Mouse (Mus musculus): ENCODE results near the gene Gabrg1.

The Gabrg1 gene

DNA sequence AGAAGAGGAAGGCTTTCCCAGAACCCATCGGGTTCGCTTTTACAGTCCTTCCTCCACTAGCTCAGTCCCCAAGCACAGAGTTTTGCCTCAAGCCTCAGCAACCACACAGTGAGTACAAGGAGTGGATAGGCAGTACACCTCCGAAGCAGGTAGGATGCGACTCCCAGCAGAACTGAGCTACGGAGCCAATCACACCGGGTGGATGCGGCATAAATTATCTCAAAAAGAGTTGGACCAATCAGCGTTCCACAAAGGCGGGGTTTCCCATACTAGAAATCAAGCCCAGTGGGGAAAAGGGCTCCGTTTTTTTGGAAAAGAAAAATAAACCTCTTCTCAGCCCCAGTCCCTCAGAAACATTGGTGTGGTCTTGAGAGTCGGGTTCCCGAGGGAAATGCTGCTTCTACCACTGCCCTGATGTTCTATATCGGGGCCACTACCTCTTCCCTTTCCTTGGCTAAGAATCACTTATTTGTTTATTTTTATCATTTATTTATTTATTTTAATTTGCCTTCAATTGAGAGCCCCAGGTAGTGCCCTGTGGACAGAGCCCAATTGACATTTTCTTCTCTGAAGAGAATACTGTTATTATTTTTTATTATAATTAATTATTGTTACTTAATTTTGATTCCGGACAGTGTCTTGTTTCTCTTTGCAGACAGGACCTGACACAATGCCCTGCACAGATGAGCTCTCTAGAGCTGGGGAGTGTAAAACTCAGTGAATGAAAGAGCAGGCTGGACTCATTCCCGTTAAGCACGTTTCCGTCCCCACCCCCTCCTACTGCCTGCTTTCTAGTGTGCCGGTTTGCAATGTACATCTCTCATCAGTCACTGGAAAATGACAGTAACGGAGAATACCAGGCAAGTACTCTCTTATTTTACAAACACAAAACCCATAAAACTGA, at the start of gene Gabrg1:
Gene Gabrg1, minus strand, starts transcription at position 426 of the 904 bp plus-strand sequence.
- DNase-seq (ENCODE audit: low spot score): no peak

DNA sequence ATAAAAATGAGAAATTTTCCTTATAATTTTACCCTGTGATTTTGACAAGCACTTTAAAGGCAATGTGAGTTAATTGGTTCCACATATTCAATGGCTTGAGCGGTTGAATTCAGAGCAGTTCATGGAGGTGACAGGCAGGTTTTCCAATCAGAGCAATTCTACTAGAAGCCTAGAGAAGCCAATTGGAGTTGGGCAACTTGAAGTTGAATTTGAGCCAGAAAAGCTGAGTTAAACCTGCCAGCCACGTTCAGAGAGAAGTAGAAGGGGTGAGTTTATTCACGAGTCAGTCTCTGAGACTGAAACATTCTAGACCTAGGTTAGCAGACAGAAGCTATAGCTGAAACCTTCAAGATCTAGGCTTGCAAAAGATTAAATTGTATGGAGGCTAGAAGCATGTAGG, 41.6 kb upstream of the Gabrg1 start:
- no peak for DNase-seq (ENCODE audit: low spot score)

DNA sequence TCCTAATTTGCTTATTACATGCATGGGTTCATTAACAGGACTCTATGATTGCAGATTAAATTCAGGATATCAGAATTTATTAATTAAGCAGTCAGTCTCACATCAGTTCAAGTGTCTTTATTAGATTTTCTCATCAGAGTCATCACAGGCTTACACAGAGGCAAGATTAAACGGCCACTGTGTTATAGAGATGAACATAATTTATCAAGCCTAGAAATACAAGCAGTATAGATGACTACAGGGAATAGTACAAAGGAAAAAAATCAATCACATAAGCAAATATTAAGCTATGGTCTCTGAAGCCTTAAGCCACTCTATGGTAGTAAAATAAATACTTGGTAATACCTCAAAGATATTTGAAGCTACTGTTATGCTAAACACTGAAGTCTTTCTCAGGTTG, 27.7 kb upstream of the Gabrg1 start:
- DNase-seq (ENCODE audit: low spot score): no peak

DNA sequence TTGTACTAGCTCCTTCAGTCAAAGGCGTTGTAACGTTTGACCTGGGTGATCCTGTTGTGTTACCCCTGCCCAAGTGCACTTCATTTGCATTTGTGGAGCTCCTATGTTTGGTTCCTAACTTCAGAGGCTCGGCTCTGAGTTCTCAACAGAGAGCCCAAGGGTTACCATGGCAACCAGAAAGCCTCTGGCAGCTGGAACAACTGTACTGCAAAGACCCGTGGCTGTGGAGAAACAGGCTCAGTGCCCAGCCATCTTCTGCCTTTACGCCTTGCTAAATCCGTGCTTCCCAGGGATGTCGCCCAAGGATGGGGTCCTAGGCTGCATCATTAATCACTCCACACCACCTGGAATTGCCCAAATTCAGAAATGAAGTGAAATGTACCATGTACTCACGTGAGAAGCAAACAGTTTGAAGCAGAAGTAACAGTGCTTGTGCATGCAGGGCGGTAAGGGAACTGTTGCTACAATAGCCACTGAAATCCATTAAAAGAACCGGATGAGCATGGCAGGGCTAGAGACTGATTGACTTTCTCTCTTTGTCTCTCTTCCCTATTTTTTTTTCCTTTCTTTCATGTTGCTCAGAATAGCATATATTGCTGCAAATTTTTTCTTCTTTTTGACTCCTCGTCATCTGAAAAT, 798 bp upstream of the Gabrg1 start:
- DNase-seq (ENCODE audit: low spot score): no peak

DNA sequence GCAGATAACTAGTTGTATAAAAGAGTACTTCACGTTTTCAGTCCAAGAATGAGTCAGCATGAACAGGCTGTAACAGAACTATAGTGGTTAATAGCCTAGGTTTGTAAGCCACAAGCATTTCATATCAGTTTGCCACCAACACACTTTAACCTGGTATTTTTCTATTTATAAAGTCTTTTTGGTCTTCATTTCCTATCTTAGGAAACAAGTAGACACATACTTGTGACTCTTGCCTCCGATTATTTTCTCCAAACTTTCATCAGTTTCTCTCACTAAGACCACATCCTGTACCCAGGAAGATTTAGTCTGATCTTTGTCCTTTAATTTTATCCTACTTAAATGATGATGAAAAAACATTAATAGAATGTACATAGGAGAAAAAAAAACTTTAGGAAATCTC, 23.7 kb downstream of the Gabrg1 start:
- DNase-seq (ENCODE audit: low spot score): no peak

DNA sequence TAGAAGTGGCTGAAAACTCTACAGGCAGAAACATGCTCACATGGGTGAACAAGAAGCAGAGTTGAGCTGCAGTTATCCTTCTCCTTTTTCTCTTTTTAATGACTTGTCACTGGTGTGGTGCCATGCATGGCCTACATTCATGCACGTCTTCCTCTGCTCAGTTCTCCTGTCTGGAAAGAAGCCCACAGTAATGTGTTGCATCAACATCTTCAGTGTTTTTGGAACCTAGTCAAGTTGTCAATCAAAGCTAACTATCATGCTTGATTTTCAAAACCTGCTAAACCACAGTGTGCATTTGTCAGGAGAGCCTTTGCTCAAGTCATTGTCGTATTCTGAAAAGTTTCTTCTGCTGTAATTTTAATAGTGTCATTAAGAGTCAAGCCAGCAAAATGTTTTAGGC, 106.3 kb downstream of the Gabrg1 start:
- no peak for DNase-seq (ENCODE audit: low spot score)

DNA sequence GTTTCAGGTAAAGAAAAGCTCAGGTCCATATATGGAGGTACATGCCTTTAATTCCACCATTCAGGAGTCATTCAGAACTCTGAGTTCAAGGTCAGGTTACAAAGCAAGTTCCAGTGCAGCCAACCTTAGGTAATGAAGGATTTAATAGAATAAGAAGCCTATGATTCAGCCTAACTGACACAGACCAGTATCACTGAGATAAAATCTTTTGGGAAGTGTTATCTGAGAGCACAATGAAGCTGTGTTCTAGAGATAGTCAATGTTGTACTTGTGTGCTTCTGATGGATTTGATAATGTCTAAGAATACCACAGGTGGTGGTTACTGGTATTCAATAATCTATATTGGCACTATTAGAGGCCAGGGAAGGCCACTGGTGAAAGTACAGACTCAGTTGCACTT, 138.1 kb downstream of the Gabrg1 start:
- no peak for DNase-seq (ENCODE audit: low spot score)
